Mouse (Mus musculus) ES-Bruce4 (cell line): ENCODE measurements around the gene Alg9. TPM values are rescaled to one million over a fixed set of nuclear protein-coding genes. Genes with fewer than 3 reads are reported as not detected.

Experiments
- H3K27ac ChIP-seq: 2 replicates; pipeline ENCODE4 v1.5.1; 2012; ENCODE audit warnings: low read length, inconsistent platforms; ENCODE audit not compliant: insufficient read depth
- H3K27me3 ChIP-seq: 2 replicates; pipeline ENCODE4 v1.6.1; 2012; ENCODE audit warnings: mild to moderate bottlenecking, low read length, inconsistent platforms; ENCODE audit not compliant: control insufficient read depth, poor library complexity, insufficient read depth, severe bottlenecking
- H3K36me3 ChIP-seq: 2 replicates; pipeline ENCODE4 v1.6.1; 2012; ENCODE audit warnings: inconsistent platforms, mild to moderate bottlenecking, low read length, moderate library complexity; ENCODE audit not compliant: control insufficient read depth, poor library complexity, insufficient read depth, severe bottlenecking
- H3K4me1 ChIP-seq: one replicate; pipeline ENCODE4 v1.8.1; 2011; ENCODE audit warnings: low read length; ENCODE audit not compliant: control insufficient read depth, insufficient read depth
- H3K4me3 ChIP-seq: 2 replicates; pipeline ENCODE4 v1.5.1; 2011; ENCODE audit warnings: low read depth, mild to moderate bottlenecking, low read length
- H3K9ac ChIP-seq: 2 replicates; pipeline ENCODE4 v1.6.1; 2012; ENCODE audit warnings: low read depth, mild to moderate bottlenecking, inconsistent platforms; ENCODE audit not compliant: poor library complexity, severe bottlenecking
- H3K9me3 ChIP-seq: replicated peaks from 2 replicates; pipeline ENCODE4 v1.6.1; 2012; ENCODE audit warnings: mild to moderate bottlenecking, low read length, inconsistent platforms; ENCODE audit not compliant: control insufficient read depth, poor library complexity, insufficient read depth, severe bottlenecking
- CTCF ChIP-seq: IDR thresholded peaks from one replicate; pipeline ENCODE4 v1.8.1; 2011; ENCODE audit warnings: low read depth, low read length
- EP300 ChIP-seq: IDR thresholded peaks from 2 replicates; pipeline ENCODE4 v1.6.1; 2011; ENCODE audit warnings: low read depth, low read length; ENCODE audit not compliant: insufficient read depth
- POLR2A ChIP-seq: IDR thresholded peaks from one replicate; pipeline ENCODE4 v1.8.1; 2011; ENCODE audit warnings: low read length; ENCODE audit not compliant: insufficient read depth
- polyA plus RNA-seq: library from polyadenylated mRNA; stranded (reverse); fragments of >200 nt; gene quantifications from 2 replicates; pipeline ENCODE4 v1.2.4, GENCODE M21; 2011; ENCODE audit warnings: low read depth; ENCODE audit not compliant: missing spikeins, insufficient read depth, insufficient read length

Alg9 gene
- polyA plus RNA-seq, 1 experiment: 23.5 TPM

GRCm38 (mm10) chr9:50782155-50782554, 7.3 kb downstream of the Alg9 start:
- Histone ChIP-seq H3K4me1 (no peaks in the 10 kb centered on the region), H3K9ac (no peak overlapping the region), H3K4me3 (no peak overlapping the region), H3K9me3 (no peaks in the 10 kb centered on the region), H3K27me3 (no peaks in the 10 kb centered on the region), H3K36me3 (peaks cover 6% of the 10 kb centered on the region), H3K27ac (no peak overlapping the region)
- TF ChIP-seq CTCF (peak; percentile 67), EP300 (no peak), POLR2A (no peak)

- Histone ChIP-seq H3K4me1 (no peaks in the 10 kb centered on the region), H3K4me3 (no peak overlapping the region), H3K9me3 (no peaks in the 10 kb centered on the region), H3K27ac (no peak overlapping the region), H3K9ac (no peak overlapping the region), H3K27me3 (no peaks in the 10 kb centered on the region), H3K36me3 (peaks cover 6% of the 10 kb centered on the region)
- TF ChIP-seq EP300: no peak
- no peak for TF ChIP-seq CTCF
- TF ChIP-seq POLR2A: no peak
These were observed 20.4 kb downstream of the Alg9 start for GRCm38 (mm10) chr9:50795266-50795665.

- H3K36me3 ChIP-seq: peaks cover 3% of the 10 kb centered on the region; the same call in 1 of the 2 replicates
- no peak overlapping the region for H3K4me3 ChIP-seq
- no peaks in the 10 kb centered on the region for H3K27me3 ChIP-seq
- no peak for TF ChIP-seq EP300
- no peak for TF ChIP-seq POLR2A
- no peak for TF ChIP-seq CTCF
- no peaks in the 10 kb centered on the region for H3K4me1 ChIP-seq
- no peaks in the 10 kb centered on the region for H3K9me3 ChIP-seq
- H3K27ac ChIP-seq: no peak overlapping the region
- no peak overlapping the region for H3K9ac ChIP-seq
These were observed 22.0 kb downstream of the Alg9 start for GRCm38 (mm10) chr9:50796776-50797175.

- no peak overlapping the region for H3K9ac ChIP-seq
- H3K4me1 ChIP-seq: no peaks in the 10 kb centered on the region
- TF ChIP-seq EP300 (no peak), CTCF (no peak), POLR2A (no peak)
- H3K36me3 ChIP-seq: no peaks in the 10 kb centered on the region; the same call in 1 of the 2 replicates
- no peak overlapping the region for H3K27ac ChIP-seq
- no peaks in the 10 kb centered on the region for H3K27me3 ChIP-seq
- H3K9me3 ChIP-seq: no peaks in the 10 kb centered on the region
- no peak overlapping the region for H3K4me3 ChIP-seq
These were observed 22.8 kb downstream of the Alg9 start for GRCm38 (mm10) chr9:50797641-50798040.

- Histone ChIP-seq H3K27ac (no peak overlapping the region), H3K36me3 (no peaks in the 10 kb centered on the region; the same call in 1 of the 2 replicates), H3K9me3 (no peaks in the 10 kb centered on the region), H3K4me3 (no peak overlapping the region), H3K9ac (no peak overlapping the region), H3K4me1 (no peaks in the 10 kb centered on the region), H3K27me3 (no peaks in the 10 kb centered on the region)
- TF ChIP-seq POLR2A: no peak
- TF ChIP-seq EP300: no peak
- TF ChIP-seq CTCF: no peak
These were observed 23.5 kb downstream of the Alg9 start for GRCm38 (mm10) chr9:50798368-50798767.

GRCm38 (mm10) chr9:50800985-50801384, 26.2 kb downstream of the Alg9 start:
- H3K4me3 ChIP-seq: no peak overlapping the region
- no peaks in the 10 kb centered on the region for H3K4me1 ChIP-seq
- TF ChIP-seq CTCF (peak; percentile 67), POLR2A (no peak)
- H3K9me3 ChIP-seq: no peaks in the 10 kb centered on the region
- H3K9ac ChIP-seq: no peak overlapping the region
- no peaks in the 10 kb centered on the region for H3K27me3 ChIP-seq
- H3K27ac ChIP-seq: no peak overlapping the region
- H3K36me3 ChIP-seq: no peaks in the 10 kb centered on the region; the same call in 1 of the 2 replicates
